Mouse (Mus musculus) embryonic facial prominence, embryonic 14.5 days (tissue): ENCODE results near the gene Fcho1. TPM values are rescaled to one million over a fixed set of nuclear protein-coding genes. Genes with fewer than 3 reads are reported as not detected.
"Not testable (repeated sequence)": the region's sequence is repeated elsewhere in the genome, so short reads cannot be mapped to it uniquely, and the experiment has no call there.

Experiments used
- ATAC-seq: fragments of 200-750 bp; cut with Nextera tagmentation; 2 replicates; pipeline ENCODE4 v1.8.0; 2017; ENCODE audit warnings: low read depth, moderate number of reproducible peaks, moderate TSS enrichment
- DNase-seq: peaks from one replicate; pipeline ENCODE4 v3.0.0-alpha.2; 2015; ENCODE audit warnings: low spot score
- H3K27ac ChIP-seq: fragments of 300-500 bp; sonication (generic); replicated peaks from 2 replicates; pipeline ENCODE4 v1.5.1; 2014; ENCODE audit warnings: low read depth, mild to moderate bottlenecking, low read length, moderate library complexity
- H3K27me3 ChIP-seq: fragments of 300-500 bp; sonication (generic); replicated peaks from 2 replicates; pipeline ENCODE4 v1.6.1; 2014; ENCODE audit warnings: low read length; ENCODE audit not compliant: control insufficient read depth, insufficient read depth
- H3K36me3 ChIP-seq: fragments of 300-500 bp; sonication (generic); 2 replicates; pipeline ENCODE4 v1.6.1; 2014; ENCODE audit warnings: low read length, mixed read lengths; ENCODE audit not compliant: control insufficient read depth, insufficient read depth
- H3K4me1 ChIP-seq: fragments of 300-500 bp; sonication (generic); 2 replicates; pipeline ENCODE4 v1.6.1; 2014; ENCODE audit warnings: antibody characterized with exemption, low read length; ENCODE audit not compliant: control insufficient read depth, insufficient read depth
- H3K4me2 ChIP-seq: fragments of 300-500 bp; sonication (generic); 2 replicates; pipeline ENCODE4 v1.6.1; 2014; ENCODE audit warnings: low read depth, mild to moderate bottlenecking, low read length, moderate library complexity, mixed read lengths
- H3K4me3 ChIP-seq: fragments of 300-500 bp; sonication (generic); 2 replicates; pipeline ENCODE4 v1.5.1; 2014; ENCODE audit warnings: low read depth, mild to moderate bottlenecking, low read length
- H3K9ac ChIP-seq: fragments of 300-500 bp; sonication (generic); 2 replicates; pipeline ENCODE4 v1.6.1; 2014; ENCODE audit warnings: low read depth, mild to moderate bottlenecking, low read length, moderate library complexity, mixed read lengths
- H3K9me3 ChIP-seq: fragments of 300-500 bp; sonication (generic); 2 replicates; pipeline ENCODE4 v1.6.1; 2016; ENCODE audit warnings: low read length; ENCODE audit not compliant: control insufficient read depth
- WGBS: fragments of 180-500 bp; shearing (Covaris S2); extraction: QIAGEN DNeasy Blood & Tissue Kit; methylation state at CpG from one replicate; pipeline ENCODE4 v1.1.7; 2014; 5-methylcytosine and 5-hydroxymethylcytosine counted together
- polyA plus RNA-seq: library from polyadenylated mRNA; unstranded; fragments of >200 nt; fragmentation: Nextera tagmentation; extraction: Ambion mirVana; gene quantifications from 2 replicates; pipeline ENCODE4 v1.2.1, GENCODE M21; 2014

The Fcho1 gene
- polyA plus RNA-seq, 1 experiment from 2014 or later, result 2.7 TPM

DNA sequence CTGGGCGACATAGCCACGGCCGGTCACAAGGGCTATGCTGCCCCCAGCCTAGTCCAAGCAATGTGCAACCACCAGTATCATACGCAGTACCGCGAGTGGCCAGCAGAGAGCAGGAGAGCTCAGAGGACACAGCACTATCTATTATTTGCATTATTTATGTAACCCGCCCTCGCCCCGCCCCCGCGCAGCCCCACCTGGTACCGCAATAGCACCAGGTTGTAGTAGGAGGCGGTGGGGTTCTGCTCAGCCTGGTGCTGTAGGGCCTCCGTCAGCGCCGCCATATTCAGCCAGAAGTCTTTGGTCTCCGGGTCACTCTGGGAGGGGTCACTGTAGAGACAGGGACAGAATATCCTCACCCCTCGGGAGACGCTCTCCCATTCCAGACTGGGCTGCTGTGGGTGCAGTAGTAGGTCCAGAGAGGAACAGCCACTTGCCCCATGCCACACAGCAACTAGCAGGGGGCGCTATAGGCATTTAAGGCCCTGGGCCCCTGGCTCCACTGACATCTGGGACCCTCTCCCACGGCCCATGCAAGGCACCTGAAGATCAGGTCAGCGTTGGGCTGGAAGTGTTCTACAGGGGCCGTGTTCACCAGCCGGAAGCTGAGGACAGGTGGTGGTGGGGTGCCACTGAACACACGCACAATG is 15.6 kb downstream of the Fcho1 start:
- Histone ChIP-seq H3K9ac (no peak overlapping the region; the same call in 1 of the 2 replicates), H3K4me3 (peak overlapping the region; percentile 16; the same call in 1 of the 2 replicates), H3K9me3 (no peaks in the 10 kb centered on the region), H3K4me2 (peak overlapping the region; percentile 46), H3K4me1 (no peaks in the 10 kb centered on the region), H3K27me3 (peaks cover 27% of the 10 kb centered on the region), H3K36me3 (no peaks in the 10 kb centered on the region), H3K27ac (no peak overlapping the region)
- DNase-seq (peak; percentile 61), ATAC-seq (peak; percentile 64)
- WGBS, result 24% methylated on average over 22 of the region's 25 CpGs

DNA sequence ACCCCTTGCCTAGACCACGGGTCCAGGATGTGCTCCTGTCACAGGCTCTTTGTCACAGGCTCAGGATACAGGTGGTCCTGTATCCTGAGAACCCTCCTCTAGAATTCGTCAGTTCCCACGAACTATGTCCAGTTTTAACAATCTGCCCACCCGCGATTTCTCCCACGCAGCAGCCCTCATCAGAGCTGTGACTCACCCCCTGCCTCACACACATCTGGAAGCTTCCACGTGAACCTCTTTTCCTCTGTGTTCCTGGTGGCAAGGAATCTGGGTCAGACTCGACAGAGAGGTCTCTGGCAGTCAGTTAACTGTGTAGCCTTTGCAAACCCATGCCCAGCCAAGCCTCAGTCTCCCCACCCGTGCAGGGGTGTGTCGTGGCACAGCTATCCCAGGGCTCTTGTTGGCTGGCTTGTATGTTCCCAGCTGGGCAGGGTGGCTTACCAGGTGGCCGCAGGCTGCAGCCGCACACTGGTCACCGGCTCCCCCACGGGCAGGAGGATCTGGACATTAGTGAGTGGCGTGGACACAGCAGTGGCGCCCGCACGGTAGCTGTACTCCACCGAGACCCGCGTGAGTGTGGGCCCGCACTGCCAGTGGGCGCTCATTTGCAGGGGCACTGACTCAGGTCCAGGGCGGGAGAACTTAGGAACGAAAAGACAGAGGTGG is 16.2 kb downstream of the Fcho1 start:
- 32% methylated on average over 25 of the region's 25 CpGs for WGBS
- peak overlapping the region; percentile 46 for H3K4me2 ChIP-seq
- H3K4me3 ChIP-seq, result no peak overlapping the region
- H3K36me3 ChIP-seq, result no peaks in the 10 kb centered on the region
- no peaks in the 10 kb centered on the region for H3K4me1 ChIP-seq
- H3K9ac ChIP-seq, result no peak overlapping the region; the same call in 1 of the 2 replicates
- no peak for DNase-seq
- no peak for ATAC-seq
- peaks cover 27% of the 10 kb centered on the region for H3K27me3 ChIP-seq
- no peak overlapping the region for H3K27ac ChIP-seq
- H3K9me3 ChIP-seq, result no peaks in the 10 kb centered on the region

DNA sequence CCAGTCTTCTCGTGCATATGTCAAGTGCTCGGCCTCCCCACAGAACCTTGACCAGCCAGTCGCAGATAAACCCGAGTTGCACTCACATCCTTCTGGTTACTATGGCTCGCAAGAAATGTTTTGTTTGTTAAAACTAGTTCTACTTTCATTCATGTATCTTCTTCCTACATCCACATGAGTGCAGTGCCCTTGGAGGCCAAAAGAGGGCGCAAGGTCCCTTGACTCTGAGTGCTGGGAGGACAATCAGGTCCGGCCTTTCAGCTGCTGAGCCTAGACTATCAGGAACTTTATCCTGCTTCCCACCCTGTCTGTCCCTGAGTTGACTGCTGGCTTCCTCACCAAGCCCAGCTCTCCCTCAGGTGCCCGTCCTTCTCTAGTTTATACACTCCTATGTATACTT is 17.6 kb downstream of the Fcho1 start:
- DNase-seq, result no peak

DNA sequence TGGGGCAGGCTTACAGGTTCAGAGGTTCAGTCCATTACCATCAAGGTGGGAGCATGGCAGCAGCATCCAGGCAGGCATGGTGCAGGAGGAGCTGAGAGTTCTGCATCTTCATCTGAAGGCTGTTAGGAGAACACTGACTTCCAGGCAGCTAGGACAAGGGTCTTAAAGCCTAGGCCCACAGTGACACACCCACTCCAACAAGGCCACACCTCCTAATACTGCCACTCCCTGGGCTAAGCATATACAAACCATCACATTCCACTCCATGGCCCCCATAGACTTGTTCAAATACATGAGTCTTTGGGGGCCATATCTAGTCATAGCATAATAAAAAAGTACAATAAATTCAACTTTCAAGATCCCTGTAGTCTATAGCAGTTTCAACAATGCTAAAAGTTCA is 22.1 kb downstream of the Fcho1 start:
- not testable (repeated sequence) for DNase-seq, H3K4me1 ChIP-seq, H3K4me3 ChIP-seq, ATAC-seq, H3K4me2 ChIP-seq, H3K27ac ChIP-seq, H3K36me3 ChIP-seq, H3K9ac ChIP-seq, H3K9me3 ChIP-seq
- peaks cover 60% of the 10 kb centered on the region for H3K27me3 ChIP-seq

More for the DNA sequence above, 17.6 kb downstream of the Fcho1 start:
- WGBS, result 27% methylated on average over 8 of the region's 8 CpGs
- Histone ChIP-seq H3K9me3 (no peaks in the 10 kb centered on the region), H3K4me1 (no peaks in the 10 kb centered on the region), H3K4me3 (no peak overlapping the region), H3K27ac (no peak overlapping the region), H3K36me3 (no peaks in the 10 kb centered on the region), H3K9ac (no peak overlapping the region), H3K4me2 (no peak overlapping the region), H3K27me3 (peaks cover 30% of the 10 kb centered on the region)
- ATAC-seq, result no peak

DNA sequence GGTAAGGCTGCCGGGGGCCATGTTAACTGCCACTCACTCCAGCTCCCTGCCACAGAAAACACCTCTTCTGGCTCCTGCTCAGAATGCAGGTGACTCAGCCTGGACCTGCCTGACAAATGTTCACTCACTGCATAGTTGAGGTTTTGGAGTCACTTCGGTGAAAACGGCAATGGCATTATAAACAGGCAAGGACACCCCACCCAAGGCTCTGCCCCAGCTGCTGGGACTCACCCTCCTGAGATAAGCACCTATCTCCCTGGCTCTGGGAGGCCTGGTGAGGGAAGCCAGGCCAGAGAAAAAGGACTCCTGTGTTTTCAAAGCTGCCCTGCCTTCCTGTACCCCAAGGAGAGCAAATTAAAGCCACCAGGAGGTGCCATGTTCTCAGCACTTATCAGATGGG is 22.6 kb downstream of the Fcho1 start:
- Histone ChIP-seq H3K9ac (no peak overlapping the region), H3K27ac (no peak overlapping the region), H3K36me3 (no peaks in the 10 kb centered on the region), H3K4me3 (no peak overlapping the region), H3K4me1 (no peaks in the 10 kb centered on the region), H3K9me3 (no peaks in the 10 kb centered on the region), H3K27me3 (peaks cover 57% of the 10 kb centered on the region), H3K4me2 (no peak overlapping the region)
- 82% methylated on average over 3 of the region's 3 CpGs for WGBS
- no peak for ATAC-seq
- DNase-seq, result no peak

DNA sequence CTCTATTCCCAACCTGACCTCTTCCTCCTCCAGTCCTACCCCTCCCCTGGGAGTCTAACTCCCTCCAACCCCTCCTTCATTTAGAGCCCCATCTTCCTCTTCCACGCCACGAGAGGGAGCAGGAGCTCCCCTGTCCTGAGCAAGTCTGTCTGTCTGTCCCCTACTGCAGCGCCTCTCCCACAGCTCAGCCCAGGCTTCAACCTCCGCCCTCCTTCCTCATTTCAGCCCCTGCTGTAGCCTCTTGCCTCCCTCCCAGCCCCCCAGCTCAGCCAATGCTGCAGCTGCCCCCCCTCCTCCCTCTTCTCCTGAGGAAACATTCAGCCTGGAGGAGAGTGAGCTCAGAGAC is 23.5 kb downstream of the Fcho1 start:
- Histone ChIP-seq H3K36me3 (no peaks in the 10 kb centered on the region), H3K9ac (no peak overlapping the region), H3K4me1 (no peaks in the 10 kb centered on the region), H3K4me2 (no peak overlapping the region), H3K9me3 (no peaks in the 10 kb centered on the region), H3K4me3 (no peak overlapping the region), H3K27ac (no peak overlapping the region), H3K27me3 (peaks cover 49% of the 10 kb centered on the region)
- 36% methylated on average over 4 of the region's 4 CpGs for WGBS
- no peak for ATAC-seq
- no peak for DNase-seq

DNA sequence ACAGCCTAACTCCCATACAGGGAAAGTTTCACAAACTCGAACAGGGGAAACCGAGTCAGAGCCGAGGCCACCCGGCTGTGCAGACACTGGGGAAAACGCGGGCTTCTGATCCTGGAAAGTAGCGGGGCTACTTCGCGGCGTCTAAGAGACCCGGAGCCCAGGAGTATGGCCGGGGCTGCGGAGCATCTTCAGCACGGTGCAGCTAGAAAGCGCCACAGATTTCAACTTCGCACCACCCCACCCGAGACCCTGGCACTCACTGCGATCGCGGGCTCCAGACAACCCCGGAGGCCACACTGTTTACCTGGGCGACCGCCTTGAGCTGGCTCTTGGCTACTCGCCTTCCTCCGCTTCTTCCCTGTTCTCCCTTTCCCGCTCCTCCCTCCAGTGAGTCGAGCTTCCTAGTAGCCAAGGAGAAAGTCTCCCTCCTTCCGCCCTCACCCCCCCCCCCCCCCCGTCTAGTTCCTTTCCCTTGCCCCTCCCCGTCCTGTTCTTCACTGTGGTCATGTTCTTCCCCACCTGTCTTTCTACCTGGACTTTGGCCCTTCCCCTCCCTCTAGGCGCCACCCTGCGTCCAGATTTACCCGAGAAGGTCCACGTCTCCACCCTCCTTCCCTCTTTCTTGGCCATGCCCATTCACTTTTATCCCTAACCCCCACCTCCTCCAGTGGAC is 24.0 kb downstream of the Fcho1 start, which contains the start of gene B3gnt3:
Gene B3gnt3, minus strand, starts transcription at position 376 of the 673 bp plus-strand sequence.
- no peak for DNase-seq
- peak within 1 kb of the TSS; percentile 14; the same call in 1 of the 2 replicates for H3K9ac ChIP-seq
- 23% methylated on average over 28 of the region's 34 CpGs for WGBS
- H3K27ac ChIP-seq, result no peak within 1 kb of the TSS
- H3K4me3 ChIP-seq, result peak within 1 kb of the TSS; percentile 24
- no peak for ATAC-seq
- no peaks in the 10 kb centered on the region for H3K9me3 ChIP-seq
- H3K4me2 ChIP-seq, result peak within 1 kb of the TSS; percentile 39
- no peaks in the 10 kb centered on the region for H3K4me1 ChIP-seq
- H3K36me3 ChIP-seq, result no peaks in the 10 kb centered on the region
- H3K27me3 ChIP-seq, result peaks cover 52% of the 10 kb centered on the region

DNA sequence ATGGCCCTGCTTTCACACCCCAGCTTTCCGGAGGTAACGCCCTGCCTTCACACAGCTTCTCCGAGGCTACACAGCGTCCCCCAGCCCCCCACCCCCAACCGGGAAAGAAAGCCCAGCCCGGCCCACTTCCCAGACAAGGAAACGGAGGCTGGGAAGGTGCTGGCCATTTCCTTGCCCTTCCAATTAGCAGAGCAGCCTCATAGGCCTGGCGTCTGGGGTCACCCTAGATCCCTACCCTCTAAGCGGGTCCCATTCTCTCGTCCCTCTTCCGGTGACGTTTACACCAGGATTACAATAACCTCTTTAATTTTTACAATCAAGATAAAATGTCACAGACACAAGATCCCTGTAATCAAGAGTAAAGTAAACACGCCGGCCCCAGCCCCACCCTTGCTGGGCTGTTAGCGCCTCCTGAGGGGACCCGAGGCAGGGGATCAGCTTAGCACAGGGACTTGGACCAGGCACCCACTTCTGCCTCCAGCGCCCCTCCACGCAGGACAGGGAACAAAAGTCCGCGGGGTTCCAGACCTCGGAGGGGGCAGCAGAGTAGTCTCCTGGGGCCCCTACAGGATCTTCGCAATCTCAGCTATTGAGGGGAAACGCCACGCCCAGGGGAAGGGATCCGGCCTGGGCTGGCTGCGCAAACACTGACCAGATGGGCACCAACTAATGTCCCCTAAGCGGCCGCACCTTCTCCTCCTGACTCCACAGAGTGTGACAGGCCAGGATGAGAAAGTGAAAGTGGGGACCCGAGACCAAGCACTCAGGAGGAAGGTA is 24.8 kb downstream of the Fcho1 start:
- H3K9me3 ChIP-seq, result no peaks in the 10 kb centered on the region
- no peak for ATAC-seq
- no peaks in the 10 kb centered on the region for H3K4me1 ChIP-seq
- peak overlapping the region; percentile 24 for H3K4me3 ChIP-seq
- no peak for DNase-seq
- peak overlapping the region; percentile 39 for H3K4me2 ChIP-seq
- no peak overlapping the region for H3K27ac ChIP-seq
- peak overlapping the region; percentile 14; the same call in 1 of the 2 replicates for H3K9ac ChIP-seq
- 10% methylated on average over 29 of the region's 29 CpGs for WGBS
- peaks cover 55% of the 10 kb centered on the region for H3K27me3 ChIP-seq
- H3K36me3 ChIP-seq, result no peaks in the 10 kb centered on the region
